Mouse (Mus musculus): ENCODE measurements around the gene Tecr.

DNA sequence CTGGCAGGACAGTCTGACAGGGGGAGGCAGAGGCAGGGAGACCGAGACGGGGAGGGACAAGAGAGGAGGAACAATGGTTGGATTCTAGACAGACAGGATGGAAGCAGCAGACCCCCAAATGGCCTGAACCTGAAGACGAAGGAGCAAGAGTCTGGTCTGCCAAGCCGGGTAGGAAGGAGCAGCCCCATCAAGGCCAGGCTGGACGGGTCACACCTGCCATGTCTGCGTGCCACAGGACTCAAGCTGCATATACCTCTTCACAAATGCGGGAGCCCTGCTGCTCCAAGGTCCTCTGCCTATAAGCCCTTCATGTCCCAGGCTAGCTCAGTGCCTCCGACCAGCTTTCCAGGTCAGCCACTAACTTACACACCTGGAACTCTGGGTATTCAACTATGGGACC, 28.1 kb downstream of the Tecr start:
- TF ChIP-seq POLR2A (IDR thresholded peaks at IDR 0.05; ENCODE audit: borderline replicate concordance, low read depth, low read length) (no peak), CTCF (IDR thresholded peaks at IDR 0.05; ENCODE audit: low read depth, low read length) (no peak)
